Mouse (Mus musculus): ENCODE results near the gene Rsad2. TPM values are rescaled to one million over a fixed set of nuclear protein-coding genes. Genes with fewer than 3 reads are reported as not detected.

Rsad2 gene
- polyA plus RNA-seq, 1 experiment from 2014 or later, result 0.15 TPM

- Histone ChIP-seq H3K9me3 (no peaks in the 10 kb centered on the region), H3K9ac (replicated peaks) (no peak overlapping the region), H3K4me1 (replicated peaks) (peaks cover 13% of the 10 kb centered on the region), H3K27me3 (no peaks in the 10 kb centered on the region), H3K27ac (no peak overlapping the region), H3K4me2 (replicated peaks) (no peak overlapping the region), H3K36me3 (peaks cover 14% of the 10 kb centered on the region), H3K4me3 (replicated peaks) (no peak overlapping the region)
- WGBS, result 89% methylated on average over 5 of the region's 5 CpGs
- no peak for ATAC-seq
Observed at GRCm38 (mm10) chr12:26393291-26393690, 63.0 kb downstream of the Rsad2 start.

Small RNA genes lying within 50 kb of the gene (microRNA-seq; reads per million reads assigned to microRNA genes)
- gene Mir6538, result 5.2 reads per million, percentile 21 among the genes with 10 or more reads in this experiment

Other genes with a start within 250 kb of the Rsad2 start
- 29.0 and 32.9 TPM in 2 replicates for gene Rnf144a, start 41.2 kb downstream of the Rsad2 start, polyA plus RNA-seq (2015; fragmentation: Nextera tagmentation; extraction: Ambion mirVana)
- gene Cmpk2, start 12.8 kb upstream of the Rsad2 start, polyA plus RNA-seq (2015; fragmentation: Nextera tagmentation; extraction: Ambion mirVana), result 7.6 and 8.5 TPM in 2 replicates